Mouse (Mus musculus) embryonic fibroblast, embryonic 13.5 days (primary cell): ENCODE measurements at regions not wholly inside any gene's neighbourhood (a gene's known extent, or its start where the extent isn't known, plus 50 kb on each side); places are given as distances from the start of the nearest gene placed in this dataset.

Experiments
- CTCF ChIP-seq: IDR thresholded peaks from 2 replicates; pipeline ENCODE4 v1.5.1; 2011; ENCODE audit warnings: mild to moderate bottlenecking, control low read depth, low read length, moderate library complexity, borderline replicate concordance; ENCODE audit not compliant: insufficient read depth
- POLR2A ChIP-seq: IDR thresholded peaks from 2 replicates; pipeline ENCODE4 v1.6.1; 2011; ENCODE audit warnings: low read depth, mild to moderate bottlenecking, control low read depth, low read length, moderate library complexity

GRCm38 (mm10) chr14:17406879-17407278, 253.2 kb upstream of the Thrb start:
- TF ChIP-seq CTCF (no peak), POLR2A (no peak)
